Mouse (Mus musculus): Measurements from ENCODE around the gene Uroc1.

DNA sequence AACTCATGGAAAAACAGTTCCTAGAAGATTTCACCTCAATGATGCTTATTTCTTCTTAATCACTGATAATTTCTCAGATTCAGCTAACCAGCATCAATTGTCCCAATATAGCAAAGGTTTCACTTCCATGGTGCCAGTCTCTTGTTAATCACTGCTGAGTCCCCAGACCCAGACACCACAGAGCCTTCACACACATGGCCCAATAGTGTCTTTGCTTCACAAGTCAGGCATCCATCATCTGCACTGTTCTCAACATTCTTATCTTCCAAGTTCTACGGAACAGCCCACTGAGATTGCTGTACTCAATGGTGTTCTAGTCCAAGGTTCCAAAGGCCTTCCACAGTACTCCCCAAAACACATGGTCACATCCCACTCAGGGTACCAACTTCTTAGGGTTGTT lies 32.2 kb upstream of the Uroc1 start, which contains the start of gene BC048671:
- TF ChIP-seq CTCF (IDR thresholded peaks at IDR 0.05; ENCODE audit: control insufficient read depth, insufficient read depth, insufficient read length) (no peak), FOSL1 (IDR thresholded peaks at IDR 0.05; ENCODE audit: insufficient read depth, low read length, poor library complexity, severe bottlenecking) (no peak)
